8 mouse cellular contexts compared by ENCODE assay signal in the genomic region with DNA sequence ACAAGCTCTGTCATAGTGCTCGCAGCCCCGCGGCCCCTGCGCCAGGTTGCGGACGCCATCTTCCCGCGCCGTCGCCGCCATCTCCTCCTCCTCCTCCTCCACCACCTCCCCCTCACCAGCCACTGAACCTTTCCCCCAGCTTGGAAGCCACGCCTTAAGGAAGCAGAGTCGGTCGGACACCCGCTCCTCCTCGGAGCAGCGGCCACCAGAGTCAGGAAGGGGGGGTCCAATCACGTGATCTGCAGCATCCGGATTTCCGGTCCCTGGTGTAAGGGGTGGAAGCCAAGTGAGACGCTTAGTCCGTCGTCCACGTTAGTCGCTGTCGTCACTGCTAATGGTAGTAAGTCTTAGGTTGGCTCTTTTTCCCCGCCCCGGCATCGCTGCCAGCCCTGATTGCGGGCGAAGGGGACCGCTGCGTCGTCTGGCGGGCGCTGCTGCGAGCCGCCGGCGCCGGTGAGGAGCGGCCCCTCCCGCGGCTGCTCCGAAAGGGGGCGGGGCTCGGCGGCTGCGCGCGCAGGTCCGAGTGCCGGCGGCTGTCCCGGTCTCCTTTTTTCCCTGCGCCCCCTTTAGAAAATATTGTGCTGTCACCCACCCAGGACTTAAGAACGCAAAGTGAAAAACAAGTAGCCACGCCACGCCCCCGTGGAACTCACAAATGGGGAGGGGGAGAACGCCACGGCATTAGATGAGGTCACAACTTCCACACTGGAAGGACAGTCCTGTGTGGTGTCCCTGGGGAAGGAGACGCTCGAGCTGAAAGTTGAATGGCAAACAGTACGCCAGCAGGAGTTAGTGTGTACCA. TPM values are rescaled to one million over a fixed set of nuclear protein-coding genes. Genes with fewer than 3 reads are reported as not detected.
DNase-seq lines count a peak whose midpoint lies in the region; ATAC-seq and TF ChIP-seq lines count a peak whose summit lies in the region.

A gene (minus strand): TSS at position 430 of the 802 bp plus-strand sequence.

- H3K4me2 ChIP-seq in forebrain, embryonic 12.5 days: peak within 1 kb of the TSS; percentile 64
- peak within 1 kb of the TSS; percentile 88 for H3K4me2 ChIP-seq in heart, postnatal 0 days (ENCODE audit: low read depth, low read length)
- H3K4me2 ChIP-seq in liver, embryonic 16.5 days (ENCODE audit: low read depth, low read length): peak within 1 kb of the TSS; percentile 89
- peak within 1 kb of the TSS; percentile 70 for H3K4me2 ChIP-seq in neural tube, embryonic 13.5 days

- TF ChIP-seq EP300 in heart, postnatal 0 days (IDR thresholded peaks at IDR 0.05; ENCODE audit: low read depth): peak; percentile 86; the same call in 1 of the 2 replicates

- ATAC-seq in forebrain, embryonic 12.5 days (ENCODE audit: low FRiP score): peak; percentile 99
- ATAC-seq in heart, postnatal 0 days (ENCODE audit: insufficient read depth, low read depth): peak; percentile 95
- peak; percentile 89 for ATAC-seq in liver, embryonic 16.5 days (ENCODE audit: low read depth)
- ATAC-seq in neural tube, embryonic 13.5 days (ENCODE audit: low read depth): peak; percentile 99

- H3K9ac ChIP-seq in forebrain, embryonic 12.5 days: peak within 1 kb of the TSS; percentile 78
- peak within 1 kb of the TSS; percentile 77 for H3K9ac ChIP-seq in heart, postnatal 0 days (replicated peaks; ENCODE audit: low read depth, low read length)
- H3K9ac ChIP-seq in liver, embryonic 16.5 days (ENCODE audit: low read depth, low read length): peak within 1 kb of the TSS; percentile 94
- peak within 1 kb of the TSS; percentile 86 for H3K9ac ChIP-seq in neural tube, embryonic 13.5 days

- peak within 1 kb of the TSS; percentile 93 for H3K4me3 ChIP-seq in E14TG2a.4 (replicated peaks; ENCODE audit: low read length)
- peak within 1 kb of the TSS; percentile 74 for H3K4me3 ChIP-seq in forebrain, embryonic 12.5 days (replicated peaks)
- H3K4me3 ChIP-seq in heart, postnatal 0 days (ENCODE audit: low read depth, low read length): peak within 1 kb of the TSS; percentile 66
- peak within 1 kb of the TSS; percentile 81 for H3K4me3 ChIP-seq in liver, embryonic 16.5 days (ENCODE audit: low read depth, low read length)
- H3K4me3 ChIP-seq in neural tube, embryonic 13.5 days: peak within 1 kb of the TSS; percentile 75
- peak within 1 kb of the TSS; percentile 94 for H3K4me3 ChIP-seq in testis, adult 2 months (ENCODE audit: control insufficient read depth, low read depth, low read length)

- no peaks in the 10 kb centered on the region for H3K27me3 ChIP-seq in E14TG2a.4 (ENCODE audit: insufficient read depth, low read length)
- no peaks in the 10 kb centered on the region for H3K27me3 ChIP-seq in forebrain, embryonic 12.5 days
- no peaks in the 10 kb centered on the region for H3K27me3 ChIP-seq in heart, postnatal 0 days (ENCODE audit: control insufficient read depth, insufficient read depth, low read length)
- no peaks in the 10 kb centered on the region for H3K27me3 ChIP-seq in liver, embryonic 16.5 days (ENCODE audit: control insufficient read depth, insufficient read depth, low read depth, low read length)
- no peaks in the 10 kb centered on the region for H3K27me3 ChIP-seq in neural tube, embryonic 13.5 days
- no peaks in the 10 kb centered on the region for H3K27me3 ChIP-seq in testis, adult 2 months (ENCODE audit: control insufficient read depth, insufficient read depth, low read length)

- H3K27ac ChIP-seq in forebrain, embryonic 12.5 days: peak within 1 kb of the TSS; percentile 98
- H3K27ac ChIP-seq in heart, postnatal 0 days (ENCODE audit: low read depth): peak within 1 kb of the TSS; percentile 100
- peak within 1 kb of the TSS; percentile 99 for H3K27ac ChIP-seq in liver, embryonic 16.5 days (ENCODE audit: low read length)
- H3K27ac ChIP-seq in neural tube, embryonic 13.5 days (replicated peaks): peak within 1 kb of the TSS; percentile 99
- H3K27ac ChIP-seq in testis, adult 2 months (ENCODE audit: control insufficient read depth, insufficient read depth, low read depth, low read length): peak within 1 kb of the TSS; percentile 97

- peak; percentile 85 for TF ChIP-seq POLR2A in testis, adult 2 months (IDR thresholded peaks at IDR 0.05; ENCODE audit: control insufficient read depth, low read depth, low read length)

- H3K9me3 ChIP-seq in E14TG2a.4 (ENCODE audit: low read length): no peaks in the 10 kb centered on the region
- H3K9me3 ChIP-seq in forebrain, embryonic 12.5 days: no peaks in the 10 kb centered on the region
- no peaks in the 10 kb centered on the region for H3K9me3 ChIP-seq in heart, postnatal 0 days (replicated peaks; ENCODE audit: control insufficient read depth, low read length)
- no peaks in the 10 kb centered on the region for H3K9me3 ChIP-seq in liver, embryonic 16.5 days (replicated peaks; ENCODE audit: control insufficient read depth, low read length)
- H3K9me3 ChIP-seq in neural tube, embryonic 13.5 days: no peaks in the 10 kb centered on the region

- WGBS in forebrain, embryonic 12.5 days: under 1% methylated on average over 65 of the region's 65 CpGs
- WGBS in heart, postnatal 0 days: under 1% methylated on average over 62 of the region's 65 CpGs
- under 1% methylated on average over 65 of the region's 65 CpGs for WGBS in liver, embryonic 16.5 days (ENCODE audit: insufficient replicate concordance)
- WGBS in neural tube, embryonic 13.5 days: under 1% methylated on average over 65 of the region's 65 CpGs

- TF ChIP-seq CTCF in E14TG2a.4 (conservative IDR thresholded peaks at IDR 0.05; ENCODE audit: low read length): no peak
- TF ChIP-seq CTCF in heart, postnatal 0 days (IDR thresholded peaks at IDR 0.05; ENCODE audit: low read depth): 0 out of 2 replicates have a peak, but pooled peaks have one; percentile 1
- TF ChIP-seq CTCF in testis, adult 2 months (IDR thresholded peaks at IDR 0.05; ENCODE audit: control insufficient read depth, insufficient read depth, insufficient replicate concordance, low read depth, low read length): no peak

- H3K36me3 ChIP-seq in E14TG2a.4 (ENCODE audit: insufficient read depth, low read length): peaks cover 34% of the 10 kb centered on the region
- no peaks in the 10 kb centered on the region for H3K36me3 ChIP-seq in forebrain, embryonic 12.5 days (replicated peaks)
- H3K36me3 ChIP-seq in heart, postnatal 0 days (replicated peaks; ENCODE audit: control insufficient read depth, insufficient read depth, low read length): peaks cover 1% of the 10 kb centered on the region; the same call in 1 of the 2 replicates
- no peaks in the 10 kb centered on the region for H3K36me3 ChIP-seq in liver, embryonic 16.5 days (ENCODE audit: control insufficient read depth, insufficient read depth)
- peaks cover 1% of the 10 kb centered on the region for H3K36me3 ChIP-seq in neural tube, embryonic 13.5 days
- no peaks in the 10 kb centered on the region; the same call in 1 of the 2 replicates for H3K36me3 ChIP-seq in testis, adult 2 months (ENCODE audit: control insufficient read depth, insufficient read depth, low read length)

- DNase-seq in c-Kit-positive CD71-positive TER-119-positive erythroid progenitor cells, embryonic 14.5 days (ENCODE audit: low spot score): peak; percentile 92
- DNase-seq in heart, postnatal 0 days (ENCODE audit: low spot score): peak; percentile 96
- DNase-seq in kidney, postnatal 4 days: peak; percentile 94 to 96

- peaks cover 25% of the 10 kb centered on the region for H3K4me1 ChIP-seq in E14TG2a.4 (replicated peaks; ENCODE audit: low read depth, low read length)
- peaks cover 26% of the 10 kb centered on the region for H3K4me1 ChIP-seq in forebrain, embryonic 12.5 days
- H3K4me1 ChIP-seq in heart, postnatal 0 days (ENCODE audit: control insufficient read depth, insufficient read depth): peaks cover 16% of the 10 kb centered on the region
- peaks cover 36% of the 10 kb centered on the region for H3K4me1 ChIP-seq in liver, embryonic 16.5 days (ENCODE audit: control insufficient read depth, low read depth, low read length)
- H3K4me1 ChIP-seq in neural tube, embryonic 13.5 days (replicated peaks): peaks cover 37% of the 10 kb centered on the region
- H3K4me1 ChIP-seq in testis, adult 2 months (ENCODE audit: control insufficient read depth, insufficient read depth, low read length): no peaks in the 10 kb centered on the region; the same call in 1 of the 2 replicates

RNA-seq across cellular contexts. Expression of the gene that starts here (rescaled TPM):
- 61.2 and 65.2 TPM in 2 replicates for polyA plus RNA-seq in forebrain, embryonic 12.5 days (2016; fragmentation: Nextera tagmentation; extraction: Ambion mirVana)
- total RNA-seq in heart, postnatal 0 days (2014; rRNA removed; ENCODE audit: low replicate concordance): 20.4 and 25.2 TPM in 2 replicates
- 64.6 and 65.8 TPM in 2 replicates for polyA plus RNA-seq in heart, postnatal 0 days (2015; fragmentation: Nextera tagmentation; extraction: Ambion mirVana)
- polyA plus RNA-seq in liver, embryonic 16.5 days (2015; fragmentation: Nextera tagmentation; extraction: Ambion mirVana): 29.1 and 29.3 TPM in 2 replicates
- 93.5 and 97.2 TPM in 2 replicates for polyA plus RNA-seq in neural tube, embryonic 13.5 days (2015; fragmentation: Nextera tagmentation; extraction: Ambion mirVana)
- polyA plus RNA-seq in testis, adult 2 months (2012; rRNA removed): 26.3 and 31.0 TPM in 2 replicates

Comparison
In these comparisons a context has a peak if more than half of its experiments do, and no peak if none do; other contexts are left out.
1. Peak in every context shown above with its lines: DNase-seq, ATAC-seq, H3K4me3 ChIP-seq and H3K27ac ChIP-seq.